Mouse (Mus musculus) urinary bladder, postnatal 4 days (tissue): ENCODE measurements around the gene Gab2.

ENCODE experiments used
- DNase-seq, 2 experiments: peaks; one replicate each; pipeline ENCODE4 v3.0.0; 2021 to 2022; ENCODE audit warnings: low spot score in 2 of 2

Gene Gab2

DNA sequence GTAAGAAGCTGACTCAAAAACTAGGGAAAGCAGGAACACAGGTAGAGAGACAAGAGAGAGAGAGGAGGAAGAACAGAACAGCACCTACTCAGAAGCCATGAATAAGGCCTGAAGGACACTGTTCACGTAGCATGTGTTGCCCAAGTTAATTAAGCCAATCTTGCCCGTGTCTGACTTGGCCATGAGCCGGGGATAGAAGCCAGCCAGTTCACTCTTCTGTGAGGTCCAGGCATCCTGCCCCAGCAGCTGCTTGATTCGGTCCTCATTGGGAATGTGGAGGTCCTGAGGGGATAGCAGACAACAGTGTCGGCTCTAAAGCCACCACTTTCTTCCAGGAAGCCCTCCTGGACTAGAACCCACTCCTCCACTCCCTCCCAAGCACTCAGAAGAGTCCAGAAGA lies 233.3 kb downstream of the Gab2 start:
- peak in 1 of 2 experiments; percentile 41 for DNase-seq

DNA sequence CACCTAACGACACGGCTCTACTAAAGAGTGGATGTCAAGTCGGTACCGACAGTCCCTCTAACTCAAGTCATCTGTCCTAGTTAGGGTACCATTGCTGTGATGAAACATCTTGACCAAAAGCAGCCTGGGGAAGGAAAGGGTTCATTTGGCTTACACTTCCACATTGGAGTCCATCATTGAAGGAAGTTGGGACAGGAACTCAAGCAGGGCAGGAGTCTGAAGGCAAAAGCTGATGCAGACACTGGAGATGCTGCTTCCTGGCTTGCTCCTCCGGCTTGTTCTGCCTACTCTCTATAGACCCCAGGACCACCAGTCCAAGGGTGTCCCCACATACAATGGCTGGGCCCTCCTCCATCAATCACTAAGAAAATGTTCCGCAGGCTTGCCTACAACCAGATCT lies 234.3 kb downstream of the Gab2 start:
- no peak for DNase-seq

DNA sequence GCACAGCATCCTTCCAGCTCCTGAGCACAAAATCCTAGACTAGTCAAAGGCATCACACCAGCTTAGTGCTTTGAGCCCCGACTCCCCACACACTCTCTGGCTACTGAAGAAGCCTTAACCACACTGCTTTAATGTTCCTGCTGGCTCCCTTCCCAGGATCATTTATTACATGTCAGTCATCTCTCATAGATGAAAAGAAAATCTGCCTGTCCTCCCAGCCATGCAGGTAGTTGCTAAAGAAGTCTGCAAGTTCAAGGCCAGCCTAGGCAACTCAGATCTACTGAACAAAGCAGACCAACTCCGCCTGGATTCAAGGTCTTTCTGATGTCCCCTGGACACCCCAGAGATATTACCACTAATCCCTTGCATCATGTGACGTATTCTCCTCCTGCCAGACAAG lies 236.3 kb downstream of the Gab2 start:
- DNase-seq, result no peak

DNA sequence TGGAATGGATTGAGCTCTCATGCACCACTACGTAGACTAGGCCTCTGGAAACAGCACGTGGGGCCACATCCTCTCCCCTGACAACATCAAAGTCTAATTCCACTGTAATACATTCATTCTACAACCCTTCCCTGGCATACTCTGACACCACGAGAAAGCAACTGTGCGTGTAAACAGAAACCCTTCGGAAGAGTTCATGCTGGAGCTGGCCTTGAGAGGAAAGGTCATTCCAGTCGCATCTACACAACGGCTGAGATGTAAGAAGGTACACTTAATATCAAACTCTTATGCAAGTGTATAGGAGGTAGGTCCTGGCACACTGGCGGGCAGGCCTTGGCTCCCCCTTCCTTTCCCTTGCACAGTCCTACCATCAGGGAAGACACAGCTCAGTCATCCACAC lies 243.0 kb downstream of the Gab2 start:
- no peak for DNase-seq

DNA sequence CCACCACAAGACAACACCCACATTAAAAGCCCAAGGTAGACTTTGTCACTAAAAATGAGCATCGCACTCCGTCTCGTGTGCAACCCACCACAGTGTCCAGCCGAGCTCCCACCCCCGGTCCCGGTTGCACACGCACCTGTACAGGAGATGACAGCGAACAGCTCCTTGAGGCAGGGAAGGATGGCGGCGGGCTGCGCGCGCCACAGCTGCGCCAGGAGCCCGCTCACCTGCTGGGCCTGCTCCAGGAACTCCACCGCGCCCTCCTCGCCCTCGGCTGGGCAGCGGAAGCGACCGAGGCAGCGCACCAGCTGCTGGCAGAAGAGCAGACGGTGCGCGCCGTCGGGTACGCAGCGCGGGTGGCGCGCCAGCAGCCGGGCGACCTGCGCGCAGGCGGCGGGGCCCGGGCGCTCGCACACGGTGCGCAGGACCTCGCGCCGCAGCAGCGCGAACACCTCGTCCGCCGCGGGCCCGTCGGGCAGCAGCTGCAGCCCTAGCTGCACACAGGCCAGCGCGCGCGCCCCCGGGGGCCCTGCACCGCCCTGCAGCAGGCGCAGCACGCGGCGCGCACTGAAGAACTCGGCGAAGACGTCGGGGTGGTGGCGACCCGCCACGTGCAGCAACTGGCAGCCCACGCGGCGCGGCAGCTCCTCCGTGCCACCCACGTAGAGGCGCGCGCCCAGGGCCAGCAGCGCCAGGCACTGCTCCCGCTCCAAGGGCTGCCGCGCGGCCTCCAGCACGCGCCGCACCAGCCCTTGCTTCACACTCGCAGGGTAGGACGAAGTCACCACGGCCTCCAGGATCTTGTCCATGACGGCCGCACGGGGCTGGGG lies 244.0 kb downstream of the Gab2 start:
- no peak for DNase-seq

DNA sequence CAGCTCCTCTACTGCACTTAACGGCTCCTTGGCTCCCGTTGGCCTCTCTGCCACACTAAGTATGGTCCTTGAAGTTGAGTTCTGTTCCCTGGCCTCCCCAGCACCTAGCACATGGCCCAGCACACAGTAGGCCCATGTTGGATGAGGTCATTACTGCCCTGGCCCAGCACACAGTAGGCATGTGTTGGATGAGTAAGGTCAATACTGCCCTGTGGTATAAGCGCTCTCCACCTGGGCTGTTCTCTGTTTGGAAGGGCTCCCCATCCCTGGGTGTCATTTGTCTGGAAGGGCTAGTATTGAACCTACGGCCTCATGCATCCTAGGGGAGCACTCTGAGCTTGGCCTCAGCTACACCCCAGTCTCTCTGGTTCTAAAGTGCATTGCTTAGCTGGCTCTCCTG lies 246.0 kb downstream of the Gab2 start:
- no peak for DNase-seq

DNA sequence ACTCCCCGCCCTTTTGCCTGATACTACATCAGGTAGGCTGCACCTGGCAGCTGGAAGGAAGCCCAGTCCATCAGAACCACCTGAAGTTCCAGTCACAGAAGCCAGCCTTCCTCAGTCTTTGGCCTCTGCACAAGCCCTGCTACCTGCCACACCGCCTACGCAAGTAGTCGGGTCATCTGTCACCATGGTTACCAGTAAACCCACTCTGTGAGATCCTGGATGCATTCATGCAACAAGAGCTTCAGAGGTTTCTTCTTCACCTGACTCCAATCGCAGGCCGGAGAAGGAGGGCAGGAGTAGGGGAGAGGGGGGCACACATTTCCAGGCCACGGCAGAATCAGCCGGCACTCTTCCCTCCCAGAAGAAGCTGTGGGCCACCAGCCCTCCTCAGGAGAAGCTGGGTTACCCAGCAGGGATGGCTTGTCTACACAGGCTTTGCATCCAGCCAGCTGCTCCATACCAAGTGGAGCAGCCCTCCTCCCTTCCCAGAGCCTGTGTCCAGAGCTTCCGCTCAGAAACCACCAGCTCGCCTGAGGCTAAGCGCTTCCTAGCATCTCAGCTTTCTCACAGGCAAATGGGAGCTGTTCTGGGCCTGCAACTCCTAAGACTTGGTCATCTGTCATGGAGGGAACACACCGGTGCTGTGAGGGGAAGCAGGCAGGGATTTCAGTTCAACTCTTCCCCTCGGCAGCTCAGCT lies 247.7 kb downstream of the Gab2 start:
- DNase-seq, result no peak

DNA sequence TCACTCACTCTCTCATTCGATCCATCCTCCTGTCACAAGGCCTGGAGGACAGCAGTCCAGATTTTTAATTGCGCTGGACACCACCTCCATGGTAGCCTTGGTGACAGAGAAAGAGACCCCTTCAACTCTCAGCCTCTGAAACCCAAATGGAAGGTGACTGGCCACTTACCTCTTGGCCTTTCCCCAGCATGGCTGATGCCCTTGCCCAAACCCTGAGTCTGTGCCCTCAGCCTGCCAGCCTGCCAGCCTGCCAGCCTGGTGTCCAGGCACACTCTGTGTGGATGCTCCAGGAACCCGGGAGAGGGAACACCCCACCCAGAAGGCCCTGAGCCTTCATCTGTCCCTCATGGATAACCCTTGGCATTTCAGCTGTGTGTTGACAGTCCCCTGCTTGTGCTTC lies 248.3 kb downstream of the Gab2 start:
- DNase-seq, result no peak

DNA sequence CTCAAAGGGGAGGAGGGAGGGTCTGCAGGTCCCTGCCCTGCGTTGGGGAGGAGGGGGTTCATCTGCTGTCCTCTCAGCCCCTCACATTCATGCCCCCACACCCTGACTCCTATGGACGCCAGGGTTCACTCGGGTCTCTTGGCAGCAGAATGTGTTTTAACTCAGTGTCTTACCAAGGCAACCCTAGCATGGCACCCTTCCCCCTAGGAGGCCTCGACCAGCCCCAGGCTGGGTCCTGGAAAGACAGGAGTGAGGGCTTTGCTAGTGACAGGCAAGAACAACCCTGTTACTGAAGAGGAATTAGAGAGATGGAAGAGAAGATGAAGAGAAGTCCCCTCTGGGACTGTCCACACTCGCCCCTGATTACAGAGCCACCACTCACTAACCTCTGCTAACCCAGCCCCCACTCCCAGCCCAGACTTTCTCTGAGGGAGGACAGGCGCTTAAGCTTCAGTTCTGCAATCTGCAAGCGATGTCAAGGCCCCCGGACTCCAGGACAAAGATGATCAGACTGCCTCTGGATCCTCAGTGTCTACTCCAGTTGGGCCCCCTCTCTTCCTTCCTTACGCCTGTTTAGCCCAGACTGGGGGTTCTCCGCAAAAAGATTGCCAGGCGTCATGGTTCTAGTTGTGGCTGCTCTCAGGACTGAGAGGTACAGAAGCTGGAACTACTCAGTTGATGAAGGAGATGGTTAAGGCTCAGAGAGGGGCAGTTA lies 249.7 kb downstream of the Gab2 start:
- DNase-seq, result no peak

DNA sequence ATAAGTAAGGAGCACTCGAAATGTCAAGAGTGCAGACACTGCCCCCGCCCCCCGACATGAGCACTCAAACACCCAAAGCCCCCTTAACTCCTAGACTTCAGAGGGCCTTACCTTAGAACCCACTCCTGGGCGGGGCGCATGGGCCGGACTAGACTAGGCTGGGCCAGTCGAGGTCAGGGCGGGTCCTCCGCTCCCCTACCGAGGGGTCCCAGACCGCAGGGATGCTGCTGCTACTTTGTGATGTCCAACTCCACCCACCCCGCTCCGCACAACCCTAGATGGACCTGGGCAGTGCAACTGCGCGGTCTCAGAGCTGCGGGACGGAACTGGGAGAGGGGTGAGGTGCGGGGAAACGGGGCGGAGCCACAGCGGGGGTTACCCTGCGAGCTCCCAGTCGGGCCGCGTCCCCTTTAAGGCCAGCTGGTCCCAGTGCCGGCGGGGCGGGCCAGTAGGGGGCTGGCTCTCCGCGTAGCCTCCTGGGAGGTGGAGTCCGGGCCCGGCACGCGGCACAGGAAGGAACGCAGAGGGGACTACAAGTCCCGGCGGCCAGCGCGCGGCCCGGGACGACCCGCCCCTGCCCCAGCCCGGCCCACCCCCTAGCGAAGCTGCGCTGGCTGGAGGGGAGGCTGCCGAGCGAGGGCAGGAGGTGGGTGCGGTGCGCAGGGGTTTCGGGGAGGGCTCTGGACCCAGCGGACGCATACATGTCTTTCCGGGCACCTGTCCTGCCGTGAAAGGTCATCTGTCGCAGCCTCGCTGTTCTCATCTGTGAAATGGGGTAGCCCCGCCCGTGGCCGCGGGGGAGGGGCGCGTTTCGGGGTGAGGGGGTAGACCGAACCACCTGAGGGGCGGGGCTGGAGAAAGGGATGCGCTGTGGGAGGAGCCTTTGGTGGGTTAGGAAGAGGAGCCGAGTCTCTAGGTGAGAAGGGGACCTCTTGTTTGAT lies 250.6 kb downstream of the Gab2 start, which contains the start of the genes Usp35 and Kctd21:
Gene Usp35 (minus strand): TSS at position 295 of the 941 bp plus-strand sequence.
Gene Kctd21 (plus strand): TSS at position 602 of the 941 bp plus-strand sequence.
- peak; percentile 94 to 95 for DNase-seq

DNA sequence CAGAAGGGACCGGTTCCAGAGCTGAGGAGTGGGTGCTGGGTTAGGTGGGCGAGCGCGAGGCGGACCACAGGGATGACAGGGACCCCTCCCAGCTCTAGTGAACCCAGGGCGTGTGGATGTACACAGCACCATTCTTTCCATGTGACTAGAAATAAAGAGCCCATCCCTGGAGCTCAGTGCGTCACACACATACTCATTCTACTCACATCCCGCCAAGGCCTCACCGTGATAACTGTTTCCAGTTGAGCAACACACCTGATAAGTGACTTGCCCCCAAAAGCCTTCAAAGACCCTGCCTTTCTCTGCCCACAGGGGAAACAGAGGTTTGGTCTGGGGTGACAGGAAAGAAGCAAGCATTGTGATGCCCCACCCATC lies 251.3 kb downstream of the Gab2 start:
- DNase-seq, result no peak

DNA sequence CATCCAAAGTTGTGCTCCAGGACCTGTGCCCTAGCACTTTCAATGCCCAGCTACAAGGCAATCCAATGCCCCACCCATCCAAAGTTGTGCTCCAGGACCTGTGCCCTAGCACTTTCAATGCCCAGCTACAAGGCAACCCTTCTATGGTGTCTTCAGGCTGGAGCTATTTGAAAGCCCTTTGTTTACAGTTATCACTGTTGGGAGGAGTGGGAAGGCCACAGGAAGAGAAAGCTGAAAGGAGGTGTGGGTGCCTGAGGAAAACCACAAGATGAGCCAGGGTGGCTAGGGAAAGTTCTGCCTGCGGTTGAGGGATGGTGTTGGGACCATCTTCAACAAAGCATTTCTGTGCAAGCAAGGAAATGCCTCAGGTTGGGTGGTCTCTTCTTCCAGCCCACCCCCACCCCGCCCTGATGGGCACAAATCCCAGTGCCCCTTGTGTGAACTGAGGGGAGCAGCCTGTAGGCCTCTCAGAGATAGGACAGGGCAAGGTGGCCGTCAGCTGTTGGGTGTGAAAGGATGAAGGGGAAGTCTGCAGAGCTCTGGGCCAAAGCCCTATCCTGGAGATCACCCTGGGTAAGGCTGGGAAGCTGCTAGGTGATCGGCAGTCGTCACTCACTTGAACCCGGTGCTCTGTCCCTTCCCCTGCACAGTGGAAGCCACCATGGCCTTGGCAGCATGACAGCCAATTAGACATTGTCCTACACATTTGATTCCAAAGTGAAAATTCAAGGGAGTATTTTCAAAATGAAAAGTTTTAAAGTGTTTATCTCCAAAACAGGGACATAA lies 251.9 kb downstream of the Gab2 start:
- DNase-seq, result no peak

DNA sequence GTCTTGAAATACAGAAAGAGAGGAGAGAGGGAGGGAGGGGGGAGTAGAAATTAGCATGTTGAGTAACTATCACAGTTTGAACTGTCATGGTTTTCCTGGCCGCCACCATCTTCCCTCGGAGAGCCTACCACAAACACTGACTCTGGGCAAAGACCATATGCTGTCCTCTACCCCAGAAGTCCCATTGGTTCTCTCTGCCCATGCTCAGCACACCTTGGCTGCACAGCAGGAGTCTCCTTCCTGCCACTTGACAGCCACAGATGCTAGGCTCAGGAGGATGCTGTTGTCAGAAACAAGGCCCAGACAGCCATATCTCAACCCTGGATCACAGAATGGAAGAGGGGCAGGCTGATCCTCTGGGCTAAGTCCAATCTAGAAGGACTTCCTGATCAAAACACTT lies 253.0 kb downstream of the Gab2 start:
- DNase-seq, result no peak

DNA sequence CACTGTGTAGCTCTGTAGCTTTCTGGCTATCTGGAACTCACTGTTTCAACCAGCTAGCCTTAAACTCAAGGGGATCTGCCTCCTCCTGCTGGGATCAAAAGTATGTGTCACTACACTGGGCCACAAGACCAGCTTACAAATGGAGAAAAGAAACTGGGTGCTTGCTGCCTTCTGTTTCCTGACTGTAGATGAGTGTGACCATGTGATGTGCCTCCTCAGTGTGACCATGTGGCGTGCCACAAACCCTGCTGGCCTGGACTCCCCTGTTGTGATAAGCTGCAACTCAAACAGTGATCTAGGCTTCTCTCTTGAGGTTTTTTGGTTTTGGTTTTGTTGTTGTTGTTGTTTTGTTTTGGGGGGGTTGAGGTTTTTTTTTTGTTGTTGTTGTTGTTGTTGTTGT lies 255.3 kb downstream of the Gab2 start:
- DNase-seq, result no peak

DNA sequence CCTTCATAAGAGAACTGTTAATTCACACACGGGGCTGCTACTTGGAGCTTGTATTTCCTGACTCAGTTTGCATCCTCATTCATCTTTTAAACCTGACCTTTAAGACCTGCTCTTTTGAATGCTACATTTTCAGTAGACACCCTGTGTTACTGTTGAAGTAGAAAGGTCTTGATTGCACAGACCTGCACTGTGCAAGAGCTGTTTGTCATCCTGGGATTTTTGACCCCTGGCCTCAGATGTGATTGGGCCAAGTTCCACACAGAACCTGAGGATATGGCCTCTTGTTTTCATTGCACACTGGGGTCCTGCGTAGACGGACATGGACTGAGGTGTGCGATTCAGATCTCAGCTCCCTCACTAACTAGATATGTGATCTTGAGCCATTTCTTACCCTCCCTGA lies 257.2 kb downstream of the Gab2 start:
- DNase-seq, result no peak

DNA sequence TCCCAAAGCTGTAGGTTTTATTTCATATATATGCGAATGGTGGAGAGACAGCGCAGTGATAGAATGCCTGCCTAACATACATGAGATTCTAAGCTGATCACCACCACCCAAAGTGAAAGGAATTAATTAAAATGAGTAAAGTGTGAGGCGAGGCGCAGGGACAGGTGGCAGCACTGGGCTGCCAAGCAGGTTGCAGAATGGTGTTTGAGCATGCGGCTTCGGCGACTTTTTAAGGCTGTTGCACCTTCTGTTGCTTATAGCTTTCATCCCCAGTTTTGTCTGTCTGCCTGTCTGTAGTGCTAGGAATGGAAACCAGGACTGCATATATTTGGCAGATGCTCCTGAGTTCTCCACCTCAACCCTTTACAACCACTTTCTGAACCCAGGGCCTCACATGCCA lies 258.2 kb downstream of the Gab2 start:
- DNase-seq, result no peak

DNA sequence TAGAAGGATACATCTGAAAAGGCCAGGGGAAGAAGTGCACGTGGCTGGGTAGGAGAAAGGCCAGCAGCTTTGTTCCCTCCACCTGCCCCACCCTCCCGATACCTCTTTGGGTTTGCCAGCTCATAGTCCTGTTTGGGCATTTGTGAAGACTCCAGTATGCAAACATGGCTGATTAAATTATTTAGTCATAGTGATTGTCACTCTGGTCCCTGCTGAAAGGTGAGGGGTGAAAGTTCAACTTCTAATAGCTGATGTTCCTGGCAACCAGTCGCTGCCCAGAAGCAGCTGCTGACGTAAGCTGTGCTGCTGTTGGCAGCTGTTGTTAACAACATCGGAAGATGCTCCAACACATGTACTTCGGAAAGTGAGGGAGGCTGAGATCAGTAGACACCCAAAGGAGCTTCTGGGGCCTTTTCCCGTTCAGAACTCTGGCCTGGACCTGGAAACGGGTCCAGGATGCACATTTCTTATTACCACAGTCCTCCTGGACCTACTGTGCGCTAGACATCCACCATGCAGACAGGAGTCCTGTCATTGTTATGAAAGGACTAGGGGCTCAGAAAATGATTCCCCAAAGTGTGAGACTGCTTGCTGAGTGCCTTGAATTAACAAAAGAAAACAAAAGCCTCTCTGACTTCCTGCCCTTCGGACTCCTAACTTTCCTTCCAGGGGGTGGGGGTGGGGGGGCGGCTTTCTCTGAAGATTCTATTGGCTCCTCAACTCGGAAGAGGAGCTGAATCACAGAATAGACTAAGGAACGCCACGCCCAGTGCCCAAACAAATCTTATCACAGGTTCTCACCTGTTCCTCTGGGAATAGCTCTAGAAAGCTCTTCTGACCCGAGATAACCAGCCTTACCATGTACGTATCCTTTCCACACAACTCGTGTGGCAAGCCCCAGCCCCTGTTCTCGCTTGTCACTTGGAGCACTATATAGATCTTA lies 259.8 kb downstream of the Gab2 start:
- DNase-seq, result no peak

DNA sequence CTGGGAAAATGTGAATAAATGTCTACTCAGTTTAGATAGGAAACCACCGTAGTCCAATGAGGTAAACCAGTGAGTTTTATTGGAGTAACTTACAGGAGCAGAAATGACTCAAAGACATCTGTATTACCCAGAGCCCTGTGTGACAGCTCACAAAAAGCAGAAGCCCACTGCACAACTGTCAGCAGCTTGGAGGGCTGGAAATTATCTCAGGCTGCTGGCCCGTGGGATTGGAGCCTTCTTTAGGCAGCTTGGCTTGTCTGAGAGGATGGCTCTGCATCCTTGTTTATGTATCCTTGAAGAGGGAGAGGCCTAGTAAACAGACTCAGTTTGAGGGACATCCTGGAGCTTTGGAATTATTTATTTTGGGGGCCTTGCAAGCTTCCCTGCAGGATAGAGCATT lies 261.6 kb downstream of the Gab2 start:
- no peak for DNase-seq

DNA sequence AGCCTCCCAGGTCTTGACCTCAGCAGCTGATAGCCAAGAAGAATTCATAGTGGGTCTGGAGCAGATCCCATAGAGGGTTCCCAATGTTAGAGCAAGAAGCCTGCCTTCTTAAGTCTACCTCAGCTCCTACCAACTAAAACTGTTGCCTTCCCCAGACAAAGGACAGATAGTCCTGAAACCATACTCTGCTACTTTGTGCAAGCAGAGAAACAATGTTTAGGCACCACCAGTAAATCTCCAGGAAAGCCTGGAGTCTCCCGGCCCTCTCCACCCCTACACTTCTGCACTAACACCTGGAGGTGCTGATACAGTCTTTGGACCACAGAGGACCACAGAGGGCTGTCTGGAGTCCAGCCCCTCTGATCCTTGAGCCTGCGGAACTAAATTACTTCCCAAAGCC lies 263.3 kb downstream of the Gab2 start:
- no peak for DNase-seq
